ENCODE assay signal across 10 mouse cellular contexts in genomic region chr4:141012558-141012957, GRCm38 (mm10). TPM values are rescaled to one million over a fixed set of nuclear protein-coding genes. Genes with fewer than 3 reads are reported as not detected.
A peak's percentile ranks its signal among the peaks of the same experiment; 100 is the strongest.
DNase-seq lines count a peak whose midpoint lies in the region; ATAC-seq lines count a peak whose summit lies in the region.
"Had no signal": no experiment of that assay in that cellular context is flagged by ENCODE, and none has a peak within 500 bp of the region (broad histone marks: within the 10 kb centered on the region; RNA-seq: fewer than 3 reads in every experiment).

No protein-coding gene starts in this region.

- ATAC-seq in kidney, embryonic 16.5 days (ENCODE audit: low FRiP score, low TSS enrichment), result no peak
- ATAC-seq in forebrain, embryonic 16.5 days, result no peak
- no peak for ATAC-seq in midbrain, embryonic 16.5 days
- ATAC-seq: lung, postnatal 0 days had no signal

- H3K4me1 ChIP-seq in kidney, embryonic 16.5 days (ENCODE audit: insufficient read depth, low read length), result peaks cover 28% of the 10 kb centered on the region
- peaks cover 52% of the 10 kb centered on the region for H3K4me1 ChIP-seq in embryonic facial prominence, embryonic 10.5 days
- H3K4me1 ChIP-seq in forebrain, embryonic 16.5 days (replicated peaks; ENCODE audit: control insufficient read depth, insufficient read depth, low read length), result peaks cover 29% of the 10 kb centered on the region
- H3K4me1 ChIP-seq in midbrain, embryonic 16.5 days (ENCODE audit: control insufficient read depth, insufficient read depth, low read length), result peaks cover 26% of the 10 kb centered on the region

- H3K27ac ChIP-seq in kidney, embryonic 16.5 days (ENCODE audit: low read length), result no peak overlapping the region
- H3K27ac ChIP-seq in embryonic facial prominence, embryonic 10.5 days (replicated peaks), result peak overlapping the region; percentile 97
- H3K27ac ChIP-seq in forebrain, embryonic 16.5 days (ENCODE audit: low read length), result peak overlapping the region; percentile 93
- peak overlapping the region; percentile 44; the same call in 1 of the 2 replicates for H3K27ac ChIP-seq in midbrain, embryonic 16.5 days (ENCODE audit: low read length)

- H3K36me3 ChIP-seq in kidney, embryonic 16.5 days (ENCODE audit: insufficient read depth, low read length), result peaks cover 28% of the 10 kb centered on the region
- H3K36me3 ChIP-seq in embryonic facial prominence, embryonic 10.5 days (replicated peaks), result peaks cover 66% of the 10 kb centered on the region
- H3K36me3 ChIP-seq in forebrain, embryonic 16.5 days (ENCODE audit: control insufficient read depth, insufficient read depth), result peaks cover 14% of the 10 kb centered on the region
- H3K36me3 ChIP-seq in midbrain, embryonic 16.5 days (ENCODE audit: control insufficient read depth, insufficient read depth, low read length), result peaks cover 11% of the 10 kb centered on the region

- DNase-seq in kidney, postnatal 14 days, result no peak
- no peak for DNase-seq in embryonic facial prominence, embryonic 10.5 days (ENCODE audit: low spot score)
- no peak for DNase-seq in T-cell, adult 2 months (ENCODE audit: low spot score)
- DNase-seq in spleen, postnatal 36 days (ENCODE audit: low spot score in 2 of 2), result no peak
- DNase-seq in heart, adult 8-10 months (ENCODE audit: low spot score), result no peak

- no peak overlapping the region for H3K4me3 ChIP-seq in kidney, embryonic 16.5 days (ENCODE audit: low read length)
- peak overlapping the region; percentile 76 for H3K4me3 ChIP-seq in embryonic facial prominence, embryonic 10.5 days
- H3K4me3 ChIP-seq in forebrain, embryonic 16.5 days (replicated peaks; ENCODE audit: low read length), result peak overlapping the region; percentile 91
- no peak overlapping the region for H3K4me3 ChIP-seq in midbrain, embryonic 16.5 days (ENCODE audit: low read depth, low read length)

- no peak overlapping the region for H3K9ac ChIP-seq in kidney, embryonic 16.5 days (replicated peaks; ENCODE audit: low read length)
- peak overlapping the region; percentile 92 for H3K9ac ChIP-seq in forebrain, embryonic 16.5 days (replicated peaks; ENCODE audit: low read depth, low read length)
- H3K9ac ChIP-seq in midbrain, embryonic 16.5 days (ENCODE audit: low read depth, low read length), result peak overlapping the region; percentile 88

- no peaks in the 10 kb centered on the region for H3K9me3 ChIP-seq in kidney, embryonic 16.5 days (ENCODE audit: low read length)
- H3K9me3 ChIP-seq in embryonic facial prominence, embryonic 10.5 days, result no peaks in the 10 kb centered on the region
- H3K9me3 ChIP-seq in forebrain, embryonic 16.5 days (ENCODE audit: control insufficient read depth, low read length), result no peaks in the 10 kb centered on the region
- no peaks in the 10 kb centered on the region for H3K9me3 ChIP-seq in midbrain, embryonic 16.5 days (replicated peaks; ENCODE audit: control insufficient read depth, low read length, poor library complexity, severe bottlenecking)
- H3K9me3 ChIP-seq: heart, embryonic 10.5 days had no signal

- 0 out of 2 replicates have a peak overlapping the region, but pooled peaks have one; percentile 71 for H3K4me2 ChIP-seq in kidney, embryonic 16.5 days (replicated peaks; ENCODE audit: low read depth, low read length)
- peak overlapping the region; percentile 94 for H3K4me2 ChIP-seq in forebrain, embryonic 16.5 days (ENCODE audit: low read length)
- peak overlapping the region; percentile 95; the same call in 1 of the 2 replicates for H3K4me2 ChIP-seq in midbrain, embryonic 16.5 days (ENCODE audit: low read length)

- no peaks in the 10 kb centered on the region for H3K27me3 ChIP-seq in kidney, embryonic 16.5 days (ENCODE audit: insufficient read depth, low read length)
- no peaks in the 10 kb centered on the region for H3K27me3 ChIP-seq in embryonic facial prominence, embryonic 10.5 days (replicated peaks; ENCODE audit: low read depth, poor library complexity, severe bottlenecking)
- H3K27me3 ChIP-seq in forebrain, embryonic 16.5 days (replicated peaks; ENCODE audit: control insufficient read depth, insufficient read depth, low read length), result no peaks in the 10 kb centered on the region
- no peaks in the 10 kb centered on the region for H3K27me3 ChIP-seq in midbrain, embryonic 16.5 days (ENCODE audit: control insufficient read depth, insufficient read depth, low read depth, low read length)

- 82% methylated on average over 10 of the region's 10 CpGs for WGBS in kidney, embryonic 16.5 days
- 78% methylated on average over 10 of the region's 10 CpGs for WGBS in embryonic facial prominence, embryonic 10.5 days
- 33% methylated on average over 10 of the region's 10 CpGs for WGBS in forebrain, embryonic 16.5 days
- WGBS in midbrain, embryonic 16.5 days, result 64% methylated on average over 10 of the region's 10 CpGs

RNA-seq across cellular contexts. Expression of gene Mfap2, which starts 2.3 kb away (rescaled TPM):
- 442 and 470 TPM in 2 replicates for polyA plus RNA-seq in kidney, embryonic 16.5 days (2015; fragmentation: Nextera tagmentation; extraction: Ambion mirVana)
- polyA plus RNA-seq in embryonic facial prominence, embryonic 10.5 days (2016; fragmentation: Nextera tagmentation; extraction: Ambion mirVana), result 399 and 480 TPM in 2 replicates
- polyA plus RNA-seq in forebrain, embryonic 16.5 days (2015; fragmentation: Nextera tagmentation; extraction: Ambion mirVana), result 190 and 202 TPM in 2 replicates
- 121 and 141 TPM in 2 replicates for polyA plus RNA-seq in midbrain, embryonic 16.5 days (2015; fragmentation: Nextera tagmentation; extraction: Ambion mirVana)
- 1 to 10 TPM; 1.7 to 2.8 (median 2.2) TPM for total RNA-seq in heart, adult 8-10 months (2022)

RNA-seq across cellular contexts. Expression of gene Atp13a2, which starts 25.9 kb away (rescaled TPM):
- 48.9 and 50.7 TPM in 2 replicates for polyA plus RNA-seq in kidney, embryonic 16.5 days (2015; fragmentation: Nextera tagmentation; extraction: Ambion mirVana)
- 42.4 and 43.2 TPM in 2 replicates for polyA plus RNA-seq in embryonic facial prominence, embryonic 10.5 days (2016; fragmentation: Nextera tagmentation; extraction: Ambion mirVana)
- 126 and 142 TPM in 2 replicates for polyA plus RNA-seq in forebrain, embryonic 16.5 days (2015; fragmentation: Nextera tagmentation; extraction: Ambion mirVana)
- 174 and 190 TPM in 2 replicates for polyA plus RNA-seq in midbrain, embryonic 16.5 days (2015; fragmentation: Nextera tagmentation; extraction: Ambion mirVana)
- 10 to 100 TPM; 12.3 to 17.2 (median 15.6) TPM for total RNA-seq in heart, adult 8-10 months (2022)

RNA-seq across cellular contexts. Expression of gene Crocc, which starts 47.8 kb away (rescaled TPM):
- 10.1 and 11.3 TPM in 2 replicates for polyA plus RNA-seq in kidney, embryonic 16.5 days (2015; fragmentation: Nextera tagmentation; extraction: Ambion mirVana)
- 11.0 and 11.3 TPM in 2 replicates for polyA plus RNA-seq in embryonic facial prominence, embryonic 10.5 days (2016; fragmentation: Nextera tagmentation; extraction: Ambion mirVana)
- polyA plus RNA-seq in forebrain, embryonic 16.5 days (2015; fragmentation: Nextera tagmentation; extraction: Ambion mirVana), result 6.2 and 6.7 TPM in 2 replicates
- 5.3 and 6.3 TPM in 2 replicates for polyA plus RNA-seq in midbrain, embryonic 16.5 days (2015; fragmentation: Nextera tagmentation; extraction: Ambion mirVana)
- total RNA-seq in heart, adult 8-10 months (2022), result 1 to 10 TPM; 3.5 to 6.8 (median 5.3) TPM

RNA-seq across cellular contexts. Expression of gene Sdhb, which starts 51.6 kb away (rescaled TPM):
- polyA plus RNA-seq in kidney, embryonic 16.5 days (2015; fragmentation: Nextera tagmentation; extraction: Ambion mirVana), result 520 and 550 TPM in 2 replicates
- polyA plus RNA-seq in embryonic facial prominence, embryonic 10.5 days (2016; fragmentation: Nextera tagmentation; extraction: Ambion mirVana), result 432 and 438 TPM in 2 replicates
- polyA plus RNA-seq in forebrain, embryonic 16.5 days (2015; fragmentation: Nextera tagmentation; extraction: Ambion mirVana), result 420 and 438 TPM in 2 replicates
- polyA plus RNA-seq in midbrain, embryonic 16.5 days (2015; fragmentation: Nextera tagmentation; extraction: Ambion mirVana), result 446 and 455 TPM in 2 replicates
- total RNA-seq in heart, adult 8-10 months (2022), result 1,000 to 10,000 TPM; 1,293 to 1,379 (median 1,312) TPM

Comparison
In these comparisons a context has a peak if more than half of its experiments do, and no peak if none do; other contexts are left out.
1. H3K4me3 ChIP-seq: peak in embryonic facial prominence, embryonic 10.5 days (single experiment) and forebrain, embryonic 16.5 days (single experiment); none in kidney, embryonic 16.5 days (single experiment) and midbrain, embryonic 16.5 days (single experiment).
2. Peak in every context shown above with its lines, with median percentiles within 50 percentile points of each other: H3K4me2 ChIP-seq.